Mouse (Mus musculus): ENCODE data around the gene Mup2. TPM values are rescaled to one million over a fixed set of nuclear protein-coding genes. Genes with fewer than 3 reads are reported as not detected.

The Mup2 gene
- polyA plus RNA-seq (2012; ENCODE audit: low replicate concordance): not detected in 2 replicates

DNA sequence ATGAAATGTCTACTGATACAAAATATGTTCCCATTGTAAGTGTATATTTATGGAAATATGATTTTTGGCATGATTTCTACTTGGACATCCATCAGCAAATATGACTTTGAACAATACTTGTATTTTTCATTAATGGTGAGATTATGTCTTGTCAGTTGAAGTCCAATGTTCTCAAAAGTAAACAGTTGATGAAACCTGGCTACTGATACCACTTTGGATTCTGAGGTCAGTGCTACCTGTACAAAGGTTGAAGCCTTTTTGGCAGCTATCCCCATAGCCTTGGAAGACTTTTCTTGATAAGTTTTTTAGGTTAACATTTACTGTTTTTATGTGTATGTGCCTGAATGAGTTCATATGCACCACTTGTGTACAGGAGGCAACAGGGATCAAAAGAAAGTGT lies at the start of gene Mup2:
Mup2 (minus strand) TSS at position 101 of the 400 bp plus-strand sequence.

Other genes starting within 250 kb of the Mup2 start
- gene Slc46a2, start 239.2 kb downstream of the Mup2 start, polyA plus RNA-seq (2012; ENCODE audit: low replicate concordance): 0.06 TPM in 1 of 2 replicates, not detected in the other
- gene Mup4, start 193.6 kb downstream of the Mup2 start, polyA plus RNA-seq (2012; ENCODE audit: low replicate concordance): not detected in 2 replicates
- gene Mup6, start 190.0 kb downstream of the Mup2 start, polyA plus RNA-seq (2012; ENCODE audit: low replicate concordance): not detected in 2 replicates
- not detected in 2 replicates for gene Mup7, start 83.8 kb downstream of the Mup2 start, polyA plus RNA-seq (2012; ENCODE audit: low replicate concordance)
- gene Mup8, start 68.3 kb upstream of the Mup2 start, polyA plus RNA-seq (2012; ENCODE audit: low replicate concordance): not detected in 2 replicates

All from leukemia stem cell, adult 10-12 weeks (primary cell).